Mouse (Mus musculus) limb, embryonic 11.5 days (tissue): ENCODE results near the gene Cplx2. TPM values are rescaled to one million over a fixed set of nuclear protein-coding genes. Genes with fewer than 3 reads are reported as not detected.

ENCODE experiments used
- ATAC-seq: fragments of 200-750 bp; cut with Nextera tagmentation; 2 replicates; pipeline ENCODE4 v1.8.0; 2017; ENCODE audit warnings: low read depth; ENCODE audit not compliant: insufficient number of reproducible peaks, low FRiP score, low TSS enrichment
- DNase-seq: peaks from one replicate; pipeline ENCODE4 v3.0.0-alpha.2; 2015; ENCODE audit warnings: low spot score
- H3K27ac ChIP-seq: fragments of 300-500 bp; sonication (generic); replicated peaks from 2 replicates; pipeline ENCODE4 v1.5.1; 2014; ENCODE audit warnings: low read depth, mild to moderate bottlenecking, low read length
- H3K27me3 ChIP-seq: fragments of 300-500 bp; sonication (generic); 2 replicates; pipeline ENCODE4 v1.6.1; 2014; ENCODE audit warnings: mild to moderate bottlenecking, low read length, mixed read lengths; ENCODE audit not compliant: control insufficient read depth, insufficient read depth
- H3K36me3 ChIP-seq: fragments of 300-500 bp; sonication (generic); 2 replicates; pipeline ENCODE4 v1.6.1; 2014; ENCODE audit warnings: mild to moderate bottlenecking, low read length, moderate library complexity, mixed read lengths; ENCODE audit not compliant: control insufficient read depth, insufficient read depth
- H3K4me1 ChIP-seq: fragments of 300-500 bp; sonication (generic); 2 replicates; pipeline ENCODE4 v1.6.1; 2014; ENCODE audit warnings: low read length, mixed read lengths; ENCODE audit not compliant: control insufficient read depth, insufficient read depth
- H3K4me2 ChIP-seq: fragments of 300-500 bp; sonication (generic); 2 replicates; pipeline ENCODE4 v1.6.1; 2014; ENCODE audit warnings: low read depth, mild to moderate bottlenecking, moderate library complexity; ENCODE audit not compliant: severe bottlenecking
- H3K4me3 ChIP-seq: fragments of 300-500 bp; sonication (generic); 2 replicates; pipeline ENCODE4 v1.5.1; 2014; ENCODE audit warnings: low read depth, low read length
- H3K9ac ChIP-seq: fragments of 300-500 bp; sonication (generic); 2 replicates; pipeline ENCODE4 v1.6.1; 2014; ENCODE audit warnings: mild to moderate bottlenecking, low read length
- H3K9me3 ChIP-seq: fragments of 300-500 bp; sonication (generic); 2 replicates; pipeline ENCODE4 v1.6.1; 2016; ENCODE audit warnings: low read length; ENCODE audit not compliant: control insufficient read depth
- WGBS: fragments of 180-500 bp; shearing (Covaris S2); extraction: QIAGEN DNeasy Blood & Tissue Kit; methylation state at CpG from one replicate; pipeline ENCODE4 v1.1.7; 2014; 5-methylcytosine and 5-hydroxymethylcytosine counted together
- polyA plus RNA-seq: library from polyadenylated mRNA; unstranded; fragments of >200 nt; fragmentation: Nextera tagmentation; extraction: Ambion mirVana; gene quantifications from 2 replicates; pipeline ENCODE4 v1.2.1, GENCODE M21; 2014

Cplx2 gene
- polyA plus RNA-seq, 1 experiment from 2014 or later, result 3.4 TPM

GRCm38 (mm10) chr13:54389971-54390564 is 18.9 kb downstream of the Cplx2 start:
- ATAC-seq (no peak), DNase-seq (no peak)
- Histone ChIP-seq H3K9me3 (no peaks in the 10 kb centered on the region), H3K4me2 (no peak overlapping the region), H3K4me3 (no peak overlapping the region), H3K27me3 (no peaks in the 10 kb centered on the region), H3K9ac (no peak overlapping the region), H3K27ac (no peak overlapping the region), H3K36me3 (no peaks in the 10 kb centered on the region), H3K4me1 (no peaks in the 10 kb centered on the region)
- WGBS, result 70% methylated on average over 8 of the region's 8 CpGs

- Histone ChIP-seq H3K9me3 (no peaks in the 10 kb centered on the region), H3K4me3 (no peak overlapping the region), H3K9ac (no peak overlapping the region), H3K27me3 (no peaks in the 10 kb centered on the region), H3K36me3 (no peaks in the 10 kb centered on the region), H3K27ac (no peak overlapping the region), H3K4me2 (no peak overlapping the region), H3K4me1 (no peaks in the 10 kb centered on the region)
- no peak for ATAC-seq
- WGBS, result 90% methylated on average over 7 of the region's 7 CpGs
- DNase-seq, result no peak
Observed at GRCm38 (mm10) chr13:54390565-54391013, 19.4 kb downstream of the Cplx2 start.

GRCm38 (mm10) chr13:54391313-54391712 is 20.2 kb downstream of the Cplx2 start:
- no peaks in the 10 kb centered on the region for H3K36me3 ChIP-seq
- DNase-seq (no peak), ATAC-seq (no peak)
- H3K4me2 ChIP-seq, result no peak overlapping the region
- 93% methylated on average over 4 of the region's 4 CpGs for WGBS
- no peaks in the 10 kb centered on the region for H3K27me3 ChIP-seq
- no peaks in the 10 kb centered on the region for H3K9me3 ChIP-seq
- H3K4me3 ChIP-seq, result no peak overlapping the region
- H3K27ac ChIP-seq, result no peak overlapping the region
- H3K4me1 ChIP-seq, result no peaks in the 10 kb centered on the region
- no peak overlapping the region for H3K9ac ChIP-seq

GRCm38 (mm10) chr13:54397069-54397468 is 25.9 kb downstream of the Cplx2 start:
- WGBS, result 68% methylated on average over 4 of the region's 4 CpGs
- Histone ChIP-seq H3K36me3 (no peaks in the 10 kb centered on the region), H3K4me1 (no peaks in the 10 kb centered on the region), H3K9me3 (no peaks in the 10 kb centered on the region), H3K27me3 (no peaks in the 10 kb centered on the region), H3K4me2 (no peak overlapping the region), H3K27ac (no peak overlapping the region), H3K4me3 (no peak overlapping the region), H3K9ac (no peak overlapping the region)
- DNase-seq, result no peak
- no peak for ATAC-seq

- DNase-seq (no peak), ATAC-seq (no peak)
- no peak overlapping the region for H3K4me2 ChIP-seq
- peaks cover 9% of the 10 kb centered on the region; the same call in 1 of the 2 replicates for H3K4me1 ChIP-seq
- no peak overlapping the region for H3K9ac ChIP-seq
- no peaks in the 10 kb centered on the region for H3K9me3 ChIP-seq
- H3K4me3 ChIP-seq, result no peak overlapping the region
- WGBS, result 48% methylated on average over 7 of the region's 7 CpGs
- no peaks in the 10 kb centered on the region for H3K27me3 ChIP-seq
- H3K27ac ChIP-seq, result no peak overlapping the region
- no peaks in the 10 kb centered on the region for H3K36me3 ChIP-seq
Observed at GRCm38 (mm10) chr13:54400565-54401179, 29.5 kb downstream of the Cplx2 start.

GRCm38 (mm10) chr13:54401180-54401569 is 30.0 kb downstream of the Cplx2 start:
- Histone ChIP-seq H3K27ac (no peak overlapping the region), H3K36me3 (no peaks in the 10 kb centered on the region), H3K4me1 (peaks cover 9% of the 10 kb centered on the region; the same call in 1 of the 2 replicates), H3K9me3 (no peaks in the 10 kb centered on the region), H3K4me3 (no peak overlapping the region), H3K27me3 (no peaks in the 10 kb centered on the region), H3K4me2 (no peak overlapping the region), H3K9ac (no peak overlapping the region)
- ATAC-seq (no peak), DNase-seq (no peak)
- 43% methylated on average over 5 of the region's 5 CpGs for WGBS

GRCm38 (mm10) chr13:54402346-54402745 is 31.2 kb downstream of the Cplx2 start:
- H3K27ac ChIP-seq, result no peak overlapping the region
- ATAC-seq (no peak), DNase-seq (no peak)
- H3K4me3 ChIP-seq, result no peak overlapping the region
- no peak overlapping the region for H3K4me2 ChIP-seq
- no peak overlapping the region for H3K9ac ChIP-seq
- WGBS, result 62% methylated on average over 4 of the region's 4 CpGs
- H3K36me3 ChIP-seq, result no peaks in the 10 kb centered on the region
- H3K27me3 ChIP-seq, result no peaks in the 10 kb centered on the region
- H3K4me1 ChIP-seq, result peaks cover 9% of the 10 kb centered on the region; the same call in 1 of the 2 replicates
- H3K9me3 ChIP-seq, result no peaks in the 10 kb centered on the region

GRCm38 (mm10) chr13:54403224-54404070 is 32.3 kb downstream of the Cplx2 start:
- Histone ChIP-seq H3K27me3 (no peaks in the 10 kb centered on the region), H3K4me3 (no peak overlapping the region), H3K9me3 (no peaks in the 10 kb centered on the region), H3K27ac (no peak overlapping the region), H3K4me1 (peaks cover 9% of the 10 kb centered on the region; the same call in 1 of the 2 replicates), H3K36me3 (no peaks in the 10 kb centered on the region), H3K9ac (no peak overlapping the region), H3K4me2 (no peak overlapping the region)
- WGBS, result 63% methylated on average over 17 of the region's 17 CpGs
- DNase-seq, result no peak
- ATAC-seq, result no peak
